Mouse (Mus musculus): ENCODE measurements around the gene Efemp2. TPM values are rescaled to one million over a fixed set of nuclear protein-coding genes. Genes with fewer than 3 reads are reported as not detected.
A peak's percentile ranks its signal among the peaks of the same experiment; 100 is the strongest.

Efemp2 gene
- polyA plus RNA-seq (2016; fragmentation: Nextera tagmentation; extraction: Ambion mirVana): 62.7 and 92.3 TPM in 2 replicates

GRCm38 (mm10) chr19:5473720-5474119, at the start of gene Efemp2:
TSS of gene Efemp2 (plus strand) at chr19:5473954.
- peak within 1 kb of the TSS; percentile 81 for H3K4me3 ChIP-seq
- under 1% methylated on average over 22 of the region's 22 CpGs for WGBS
- peaks cover 54% of the 10 kb centered on the region for H3K4me1 ChIP-seq
- H3K36me3 ChIP-seq: peaks cover 26% of the 10 kb centered on the region
- peak; percentile 95 for DNase-seq (ENCODE audit: low spot score)
- peak within 1 kb of the TSS; percentile 96 for H3K27ac ChIP-seq
- no peaks in the 10 kb centered on the region for H3K27me3 ChIP-seq (ENCODE audit: insufficient read depth, poor library complexity, severe bottlenecking)
- H3K9me3 ChIP-seq: no peaks in the 10 kb centered on the region

GRCm38 (mm10) chr19:5424092-5424781, 49.5 kb upstream of the Efemp2 start:
- peak; percentile 92 for DNase-seq (ENCODE audit: low spot score)
- Histone ChIP-seq H3K4me3 (peak overlapping the region; percentile 84), H3K27ac (peak overlapping the region; percentile 95), H3K27me3 (ENCODE audit: insufficient read depth, poor library complexity, severe bottlenecking) (no peaks in the 10 kb centered on the region), H3K4me1 (peaks cover 30% of the 10 kb centered on the region), H3K9me3 (no peaks in the 10 kb centered on the region), H3K36me3 (peaks cover 49% of the 10 kb centered on the region)
- under 1% methylated on average over 37 of the region's 48 CpGs for WGBS

GRCm38 (mm10) chr19:5424782-5425741, 48.7 kb upstream of the Efemp2 start, which contains the start of the genes Drap1 and AI837181:
TSS of gene Drap1 (minus strand) at chr19:5424979.
TSS of gene AI837181 (plus strand) at chr19:5425144.
- WGBS: under 1% methylated on average over 73 of the region's 87 CpGs
- peak within 1 kb of the TSS; percentile 84 for H3K4me3 ChIP-seq

GRCm38 (mm10) chr19:5425906-5426565, 47.7 kb upstream of the Efemp2 start:
- peak overlapping the region; percentile 84 for H3K4me3 ChIP-seq
- no peak for DNase-seq (ENCODE audit: low spot score)
- H3K27ac ChIP-seq: peak overlapping the region; percentile 95
- peaks cover 30% of the 10 kb centered on the region for H3K4me1 ChIP-seq
- no peaks in the 10 kb centered on the region for H3K27me3 ChIP-seq (ENCODE audit: insufficient read depth, poor library complexity, severe bottlenecking)
- H3K9me3 ChIP-seq: no peaks in the 10 kb centered on the region
- WGBS: 87% methylated on average over 18 of the region's 18 CpGs
- H3K36me3 ChIP-seq: peaks cover 36% of the 10 kb centered on the region

More at GRCm38 (mm10) chr19:5424782-5425741, 48.7 kb upstream of the Efemp2 start, which contains the start of the genes Drap1 and AI837181:
- Histone ChIP-seq H3K4me1 (peaks cover 30% of the 10 kb centered on the region), H3K36me3 (peaks cover 46% of the 10 kb centered on the region), H3K9me3 (no peaks in the 10 kb centered on the region), H3K27ac (peak within 1 kb of the TSS; percentile 95), H3K27me3 (ENCODE audit: insufficient read depth, poor library complexity, severe bottlenecking) (no peaks in the 10 kb centered on the region)
- DNase-seq (ENCODE audit: low spot score): peak; percentile 99

DNA sequence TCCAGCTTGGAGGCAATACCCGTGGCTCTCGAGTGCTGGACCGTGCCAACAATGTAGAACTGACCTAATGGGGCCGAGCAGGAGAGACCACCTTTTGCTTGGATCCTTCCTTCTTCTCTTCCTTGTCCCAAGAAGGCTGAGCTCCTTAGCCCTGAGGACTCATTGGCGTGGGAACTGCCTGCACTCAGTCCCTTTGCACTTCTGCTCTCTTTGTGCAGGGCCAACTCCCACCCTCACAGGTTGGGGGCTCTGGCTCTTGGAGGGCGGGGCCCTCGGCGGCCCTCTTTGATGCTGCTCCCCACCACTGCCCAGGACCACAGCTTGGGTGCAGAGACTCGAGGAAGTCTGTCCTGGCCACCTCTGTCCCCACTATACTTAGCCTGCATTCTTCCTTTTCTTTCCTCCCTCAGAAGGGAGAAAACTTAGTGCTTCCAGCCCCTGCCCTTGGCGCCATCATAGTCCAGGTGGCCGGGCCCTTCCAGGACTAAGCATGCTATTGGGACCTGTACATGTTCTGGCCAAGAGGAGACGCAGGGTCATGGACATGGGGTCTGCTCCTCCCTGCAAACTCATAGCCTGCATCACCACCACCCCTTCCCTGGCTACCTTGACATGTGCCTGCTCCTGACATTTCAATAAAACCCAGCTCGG, 47.0 kb upstream of the Efemp2 start:
- no peak overlapping the region; the same call in 1 of the 2 replicates for H3K27ac ChIP-seq
- H3K27me3 ChIP-seq (ENCODE audit: insufficient read depth, poor library complexity, severe bottlenecking): no peaks in the 10 kb centered on the region
- H3K9me3 ChIP-seq: no peaks in the 10 kb centered on the region
- DNase-seq (ENCODE audit: low spot score): no peak
- 91% methylated on average over 13 of the region's 13 CpGs for WGBS
- peaks cover 29% of the 10 kb centered on the region for H3K36me3 ChIP-seq
- peaks cover 30% of the 10 kb centered on the region for H3K4me1 ChIP-seq
- peak overlapping the region; percentile 84; the same call in 1 of the 2 replicates for H3K4me3 ChIP-seq

- WGBS: 72% methylated on average over 2 of the region's 2 CpGs
Measured at GRCm38 (mm10) chr19:5428083-5428482, 45.7 kb upstream of the Efemp2 start.

DNA sequence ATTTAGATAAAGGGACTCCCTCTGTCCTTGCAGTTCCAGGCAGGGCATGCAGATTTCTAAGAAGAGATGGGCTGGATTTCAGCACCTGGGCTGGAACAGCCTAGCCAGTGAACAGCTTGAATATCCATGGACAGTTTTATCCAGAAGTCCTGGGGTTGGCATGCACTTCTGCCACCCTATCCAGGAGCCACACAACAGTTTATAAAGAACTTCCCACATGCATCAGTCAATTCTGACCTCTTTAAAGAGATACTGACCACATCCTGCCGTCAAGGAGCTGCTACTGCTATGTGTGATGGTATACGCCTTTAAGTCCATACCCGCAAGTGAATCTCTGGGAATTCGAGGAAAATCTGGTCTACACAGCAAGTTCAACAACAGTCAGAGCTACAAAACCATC, 44.5 kb upstream of the Efemp2 start:
- Histone ChIP-seq H3K27me3 (ENCODE audit: insufficient read depth, poor library complexity, severe bottlenecking) (0 out of 2 replicates have a peak, but pooled peaks cover 2% of the 10 kb centered on the region), H3K4me1 (peaks cover 33% of the 10 kb centered on the region), H3K36me3 (peaks cover 17% of the 10 kb centered on the region), H3K4me3 (no peak overlapping the region), H3K27ac (no peak overlapping the region), H3K9me3 (no peaks in the 10 kb centered on the region)
- no peak for DNase-seq (ENCODE audit: low spot score)
- WGBS: 70% methylated on average over 4 of the region's 4 CpGs

More at GRCm38 (mm10) chr19:5428083-5428482, 45.7 kb upstream of the Efemp2 start:
- H3K27ac ChIP-seq: no peak overlapping the region
- no peaks in the 10 kb centered on the region for H3K27me3 ChIP-seq (ENCODE audit: insufficient read depth, poor library complexity, severe bottlenecking)
- peaks cover 32% of the 10 kb centered on the region for H3K4me1 ChIP-seq
- peaks cover 17% of the 10 kb centered on the region for H3K36me3 ChIP-seq
- H3K9me3 ChIP-seq: no peaks in the 10 kb centered on the region
- no peak for DNase-seq (ENCODE audit: low spot score)
- H3K4me3 ChIP-seq: no peak overlapping the region

DNA sequence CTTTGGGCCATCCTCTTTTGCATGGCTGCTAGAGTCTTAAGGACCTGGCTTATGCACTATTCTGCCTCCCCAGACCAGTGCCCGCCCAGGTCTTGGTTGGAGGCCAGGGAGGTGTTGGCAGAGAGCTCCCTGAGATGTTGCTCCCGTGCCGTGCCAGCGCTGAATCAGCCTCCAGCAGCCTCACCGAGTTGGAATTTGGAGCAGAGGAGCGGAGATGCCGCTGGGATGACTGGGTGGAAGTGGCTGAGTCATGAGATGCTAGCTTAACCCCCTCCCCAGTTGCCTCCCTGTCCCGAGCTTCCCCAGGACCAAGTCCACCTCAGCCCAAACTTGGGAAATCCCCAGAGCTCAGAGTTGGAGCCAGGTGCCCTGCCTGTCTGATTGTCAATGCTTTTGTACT, 43.9 kb upstream of the Efemp2 start:
- no peak for DNase-seq (ENCODE audit: low spot score)
- Histone ChIP-seq H3K27me3 (ENCODE audit: insufficient read depth, poor library complexity, severe bottlenecking) (0 out of 2 replicates have a peak, but pooled peaks cover 5% of the 10 kb centered on the region), H3K9me3 (no peaks in the 10 kb centered on the region), H3K27ac (no peak overlapping the region), H3K4me1 (peaks cover 36% of the 10 kb centered on the region), H3K4me3 (no peak overlapping the region), H3K36me3 (peaks cover 17% of the 10 kb centered on the region)
- WGBS: 70% methylated on average over 8 of the region's 8 CpGs

DNA sequence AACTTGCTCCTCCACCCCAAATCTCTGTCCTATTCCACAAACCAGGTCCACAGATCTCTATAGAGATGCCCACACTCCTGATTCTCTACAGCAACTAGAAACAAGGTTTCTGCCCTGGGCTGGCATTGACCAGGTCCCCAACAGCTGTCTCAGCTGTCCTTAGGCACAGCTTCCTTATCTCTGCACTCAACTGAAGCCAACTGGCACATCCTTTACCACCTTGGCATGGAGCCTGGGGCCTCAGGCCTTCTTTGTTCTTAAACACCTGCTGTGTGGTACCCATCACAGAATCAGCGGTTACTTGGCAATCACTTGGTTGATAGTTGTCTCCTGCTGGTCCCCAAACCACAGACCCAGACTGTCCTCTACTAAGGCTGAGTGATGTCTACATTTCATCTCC, 43.3 kb upstream of the Efemp2 start:
- Histone ChIP-seq H3K9me3 (no peaks in the 10 kb centered on the region), H3K4me3 (no peak overlapping the region), H3K27ac (no peak overlapping the region), H3K27me3 (ENCODE audit: insufficient read depth, poor library complexity, severe bottlenecking) (0 out of 2 replicates have a peak, but pooled peaks cover 5% of the 10 kb centered on the region), H3K36me3 (peaks cover 17% of the 10 kb centered on the region), H3K4me1 (peaks cover 36% of the 10 kb centered on the region)
- 86% methylated on average over 1 of the region's 1 CpGs for WGBS
- DNase-seq (ENCODE audit: low spot score): no peak

GRCm38 (mm10) chr19:5431911-5432464, 41.8 kb upstream of the Efemp2 start:
- Histone ChIP-seq H3K4me3 (no peak overlapping the region), H3K27ac (no peak overlapping the region), H3K4me1 (peaks cover 22% of the 10 kb centered on the region), H3K27me3 (ENCODE audit: insufficient read depth, poor library complexity, severe bottlenecking) (0 out of 2 replicates have a peak, but pooled peaks cover 6% of the 10 kb centered on the region), H3K9me3 (no peaks in the 10 kb centered on the region), H3K36me3 (peaks cover 6% of the 10 kb centered on the region)
- no peak for DNase-seq (ENCODE audit: low spot score)
- 62% methylated on average over 4 of the region's 4 CpGs for WGBS

GRCm38 (mm10) chr19:5432992-5433852, 40.5 kb upstream of the Efemp2 start:
- 11% methylated on average over 16 of the region's 16 CpGs for WGBS
- H3K9me3 ChIP-seq: no peaks in the 10 kb centered on the region
- H3K4me1 ChIP-seq: peaks cover 20% of the 10 kb centered on the region
- H3K36me3 ChIP-seq: no peaks in the 10 kb centered on the region
- peak overlapping the region; percentile 61 for H3K4me3 ChIP-seq
- 0 out of 2 replicates have a peak, but pooled peaks cover 12% of the 10 kb centered on the region for H3K27me3 ChIP-seq (ENCODE audit: insufficient read depth, poor library complexity, severe bottlenecking)
- peak overlapping the region; percentile 90 for H3K27ac ChIP-seq
- DNase-seq (ENCODE audit: low spot score): peak; percentile 80

Measured in heart, embryonic 10.5 days (tissue).